Mouse (Mus musculus) CD4-positive helper T cell, adult 2 months (primary cell): Measurements from ENCODE around the gene Psmd2.
"Not testable (repeated sequence)": the region's sequence is repeated elsewhere in the genome, so short reads cannot be mapped to it uniquely, and the experiment has no call there.

ENCODE experiments used
- DNase-seq: peaks from one replicate; pipeline ENCODE4 v3.0.0-alpha.2; 2012; ENCODE audit warnings: low read depth, missing footprints, low spot score

Gene Psmd2

DNA sequence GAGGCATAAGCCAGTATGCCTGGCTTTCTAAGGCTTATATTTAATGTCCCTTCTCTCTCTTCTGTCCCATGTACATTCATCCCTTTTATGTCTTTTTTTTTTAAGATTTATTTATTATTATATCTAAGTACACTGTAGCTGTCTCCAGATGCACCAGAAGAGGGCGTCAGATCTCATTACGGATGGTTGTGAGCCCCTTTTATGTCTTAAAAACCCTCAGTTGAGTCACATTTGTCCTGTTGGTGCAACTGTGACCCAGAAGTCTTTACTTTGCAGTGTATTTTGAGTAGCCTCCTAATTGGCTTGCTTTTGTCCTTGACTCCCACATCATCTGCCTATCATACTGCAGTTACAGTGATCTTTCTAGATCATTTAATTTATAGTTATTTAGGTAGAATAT lies 1.9 kb downstream of the Psmd2 start:
- DNase-seq: no peak

DNA sequence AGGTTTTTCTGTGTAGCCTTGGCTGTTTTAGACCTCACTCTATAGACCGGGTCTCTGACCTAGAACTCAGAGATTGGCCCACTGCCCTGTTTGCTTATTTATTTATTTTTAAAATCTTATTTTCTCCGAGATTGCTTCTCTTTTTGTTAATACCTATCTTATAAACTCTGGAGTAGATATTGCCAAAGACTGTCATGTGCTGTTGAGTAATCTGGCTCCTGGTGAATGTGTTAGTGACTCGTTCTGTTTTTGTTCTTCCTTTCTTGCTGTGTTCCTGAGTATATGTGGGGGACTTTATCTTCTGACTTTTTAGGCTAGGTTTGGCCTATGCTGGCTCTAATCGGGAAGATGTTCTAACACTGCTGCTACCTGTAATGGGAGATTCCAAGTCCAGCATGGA lies 6.2 kb downstream of the Psmd2 start:
- DNase-seq: no peak

DNA sequence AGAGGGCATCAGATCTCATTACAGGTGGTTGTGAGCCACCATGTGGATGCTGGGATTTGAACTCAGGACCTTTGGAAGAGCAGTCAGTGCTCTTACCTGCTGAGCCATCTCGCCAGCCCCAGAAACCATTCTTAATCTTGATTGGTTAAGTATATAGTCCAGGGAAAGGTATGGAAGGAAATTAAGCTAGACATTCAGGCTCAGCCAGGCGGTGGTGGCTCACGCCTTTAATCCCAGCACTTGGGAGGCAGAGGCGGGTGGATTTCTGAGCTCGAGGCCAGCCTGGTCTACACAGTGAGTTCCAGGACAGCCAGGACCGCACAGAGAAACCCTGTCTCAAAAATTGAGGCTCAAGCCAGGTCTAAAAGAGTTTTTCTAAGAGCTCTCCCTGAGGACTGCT lies 16.6 kb downstream of the Psmd2 start, which contains the start of gene Eif4g1:
TSS of gene Eif4g1 (plus strand) at position 301 of the 400 bp plus-strand sequence.
- not testable (repeated sequence) for DNase-seq

DNA sequence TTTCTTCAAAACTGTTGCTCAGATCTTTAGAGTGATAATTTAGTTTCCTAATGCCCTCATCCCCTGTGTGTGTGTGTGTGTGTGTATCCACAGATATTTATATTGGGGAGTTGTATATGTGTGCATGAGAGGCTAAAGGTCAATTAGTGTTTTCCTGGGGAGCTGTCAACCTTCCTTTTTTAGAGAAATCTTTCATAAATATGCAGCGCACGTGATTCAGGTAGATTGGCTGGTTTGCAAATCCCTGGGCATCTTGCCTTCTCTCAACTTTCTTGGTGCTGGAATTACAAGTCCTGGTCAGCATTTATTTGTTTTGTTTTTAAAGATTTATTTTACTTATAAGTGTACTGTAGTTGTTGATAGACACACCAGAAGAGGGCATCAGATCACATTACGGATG lies 18.8 kb downstream of the Psmd2 start:
- DNase-seq: no peak

DNA sequence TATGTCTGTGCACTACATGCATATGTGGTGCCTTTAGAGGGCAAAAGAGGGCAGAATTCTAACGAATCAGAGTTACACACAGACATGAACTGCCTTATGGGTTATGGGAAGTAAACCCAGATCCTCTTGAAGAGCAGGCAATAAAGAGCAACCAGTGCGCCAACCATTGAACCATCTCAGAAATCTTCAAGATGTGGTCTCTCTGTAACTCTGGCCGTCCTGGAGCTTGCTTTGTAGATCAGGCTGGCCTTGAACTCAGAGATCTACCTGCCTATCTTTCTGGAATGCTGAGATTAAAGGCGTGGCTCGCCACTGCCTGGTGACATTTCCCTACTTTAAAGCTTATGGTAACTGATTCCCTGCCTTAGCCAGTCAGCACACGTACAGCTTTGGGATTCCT lies 20.4 kb downstream of the Psmd2 start:
- DNase-seq: peak; percentile 42

DNA sequence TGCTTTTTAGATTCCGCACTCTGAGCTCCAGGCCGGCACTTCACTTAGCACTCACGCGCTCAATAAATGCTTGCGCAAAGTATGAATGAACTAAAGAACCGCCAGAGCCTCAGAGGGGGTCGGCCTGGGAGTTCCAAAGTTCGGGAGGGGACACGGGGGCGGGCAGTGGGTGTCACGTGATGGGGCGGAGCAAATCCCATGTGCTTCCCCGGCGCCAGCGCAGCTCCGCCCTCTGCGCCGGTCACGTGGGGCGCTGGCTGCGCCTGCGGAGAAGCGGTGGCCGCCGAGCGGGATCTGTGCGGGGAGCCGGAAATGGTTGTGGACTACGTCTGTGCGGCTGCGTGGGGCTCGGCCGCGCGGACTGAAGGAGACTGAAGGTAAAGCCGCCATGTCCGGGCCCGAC lies 21.0 kb downstream of the Psmd2 start:
- peak; percentile 96 for DNase-seq

DNA sequence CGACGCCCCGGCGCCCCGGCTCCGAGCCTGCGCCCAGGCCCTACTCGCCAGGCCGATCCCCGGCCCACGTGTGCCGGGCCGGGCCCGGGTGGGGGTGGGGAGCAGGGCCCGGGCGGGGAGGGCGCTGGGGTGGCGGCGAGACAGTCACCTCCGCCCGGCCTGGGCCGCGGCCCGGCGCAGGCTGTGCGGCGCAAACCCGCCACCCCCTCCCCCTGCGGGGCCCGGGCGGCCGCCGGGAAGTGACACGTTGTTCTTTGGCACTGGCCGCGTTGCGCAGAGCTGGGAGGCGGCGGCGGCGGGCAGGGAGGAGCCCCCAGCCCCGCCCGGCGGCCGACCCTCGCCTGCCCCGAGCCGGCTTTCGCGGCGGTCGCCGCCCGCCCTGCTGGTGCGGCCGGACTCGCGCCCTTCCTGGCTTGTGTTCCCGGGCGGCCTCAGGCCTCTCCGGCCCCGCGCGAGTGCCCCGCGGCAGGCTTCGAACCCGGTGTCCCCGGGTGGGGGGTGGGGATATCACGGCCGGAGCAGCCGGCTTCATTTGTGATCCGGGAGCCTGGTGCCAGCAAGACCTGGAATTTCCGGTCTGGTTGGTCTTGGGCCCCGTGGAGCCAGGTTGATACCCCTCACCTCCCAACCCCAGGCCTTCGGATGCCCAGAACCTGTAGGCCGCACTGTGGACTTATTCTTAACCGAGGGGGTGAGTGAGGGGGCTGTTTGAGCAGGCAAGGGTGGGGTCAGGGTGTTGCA lies 21.7 kb downstream of the Psmd2 start:
- DNase-seq: peak; percentile 69

DNA sequence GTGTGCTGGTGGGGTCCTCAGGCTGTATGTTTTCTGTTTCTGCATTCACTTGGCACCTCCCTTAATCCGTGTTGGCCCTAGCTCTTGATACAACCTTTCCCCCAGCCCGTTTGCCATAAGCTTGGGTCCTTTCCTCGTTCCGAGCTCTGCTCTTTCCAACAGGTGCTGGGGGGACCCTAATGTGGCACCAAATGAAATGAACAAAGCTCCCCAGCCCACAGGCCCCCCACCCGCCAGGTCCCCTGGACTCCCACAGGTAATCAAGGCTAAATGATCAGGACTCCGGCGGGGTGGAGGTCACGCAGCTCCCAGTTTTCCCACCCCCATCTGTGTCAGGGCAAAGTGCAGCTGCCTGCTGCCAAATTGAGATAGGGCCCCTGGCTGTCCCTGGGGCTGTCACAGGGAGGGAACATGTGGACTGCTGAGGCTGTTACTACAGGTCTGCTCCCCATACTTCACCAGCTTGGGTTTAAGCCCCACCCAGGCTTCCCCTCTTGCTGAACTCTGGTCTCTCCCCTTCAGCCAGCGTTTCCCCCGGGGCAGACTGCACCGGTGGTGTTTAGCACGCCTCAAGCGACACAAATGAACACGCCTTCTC lies 22.4 kb downstream of the Psmd2 start:
- DNase-seq: peak; percentile 21

DNA sequence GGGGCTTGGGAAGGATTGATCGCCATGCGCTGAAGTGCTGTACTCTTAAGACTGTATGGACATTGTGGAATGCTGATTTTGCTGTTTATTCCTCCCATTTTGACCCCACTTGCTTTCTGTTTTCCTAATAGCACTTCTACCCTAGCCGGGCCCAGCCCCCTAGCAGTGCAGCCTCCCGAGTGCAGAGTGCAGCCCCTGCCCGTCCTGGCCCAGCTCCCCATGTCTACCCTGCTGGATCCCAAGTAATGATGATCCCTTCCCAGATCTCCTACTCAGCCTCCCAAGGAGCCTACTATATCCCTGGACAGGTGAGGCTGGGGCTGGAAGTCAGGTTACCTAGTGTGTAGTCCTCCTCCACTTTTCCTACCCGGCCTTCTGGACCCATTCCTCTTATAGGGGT lies 23.8 kb downstream of the Psmd2 start:
- DNase-seq: no peak

DNA sequence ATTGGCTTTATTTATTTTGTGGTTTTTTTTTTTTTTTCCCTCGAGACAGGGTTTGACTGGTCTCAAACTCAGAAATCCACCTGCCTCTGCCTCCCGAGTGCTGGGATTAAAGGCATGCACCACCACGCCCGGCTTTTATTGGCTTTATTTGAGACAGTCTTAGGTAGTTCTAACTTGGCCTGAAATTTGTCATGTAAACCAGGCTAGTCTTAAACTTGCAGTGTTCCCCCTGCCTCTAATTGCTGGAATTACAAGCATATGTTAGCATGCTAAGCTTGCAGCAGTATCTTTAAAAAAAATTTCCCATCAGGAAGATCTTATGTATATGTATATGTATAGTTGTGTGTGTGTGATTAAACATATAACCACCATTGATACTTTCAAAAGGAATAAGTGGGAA lies 25.2 kb downstream of the Psmd2 start:
- DNase-seq: peak; percentile 17

DNA sequence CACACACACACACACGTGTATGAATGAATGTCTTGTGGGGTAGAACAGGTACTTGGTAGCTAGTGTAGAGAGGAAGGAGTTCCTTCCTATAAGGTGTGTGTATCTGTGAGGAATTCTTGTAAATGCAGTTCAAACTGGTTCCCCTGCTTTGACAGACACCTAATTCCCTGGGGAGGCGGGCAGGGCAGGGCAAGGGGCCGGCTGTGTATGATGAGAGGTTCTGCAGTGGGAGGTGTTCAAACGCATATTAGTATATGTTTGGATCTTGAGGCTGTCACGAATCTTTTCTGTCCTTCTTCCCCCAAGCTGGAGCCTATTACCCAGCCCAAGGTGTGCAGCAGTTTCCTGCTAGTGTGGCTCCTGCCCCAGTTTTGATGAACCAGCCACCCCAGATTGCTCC lies 25.9 kb downstream of the Psmd2 start:
- no peak for DNase-seq

DNA sequence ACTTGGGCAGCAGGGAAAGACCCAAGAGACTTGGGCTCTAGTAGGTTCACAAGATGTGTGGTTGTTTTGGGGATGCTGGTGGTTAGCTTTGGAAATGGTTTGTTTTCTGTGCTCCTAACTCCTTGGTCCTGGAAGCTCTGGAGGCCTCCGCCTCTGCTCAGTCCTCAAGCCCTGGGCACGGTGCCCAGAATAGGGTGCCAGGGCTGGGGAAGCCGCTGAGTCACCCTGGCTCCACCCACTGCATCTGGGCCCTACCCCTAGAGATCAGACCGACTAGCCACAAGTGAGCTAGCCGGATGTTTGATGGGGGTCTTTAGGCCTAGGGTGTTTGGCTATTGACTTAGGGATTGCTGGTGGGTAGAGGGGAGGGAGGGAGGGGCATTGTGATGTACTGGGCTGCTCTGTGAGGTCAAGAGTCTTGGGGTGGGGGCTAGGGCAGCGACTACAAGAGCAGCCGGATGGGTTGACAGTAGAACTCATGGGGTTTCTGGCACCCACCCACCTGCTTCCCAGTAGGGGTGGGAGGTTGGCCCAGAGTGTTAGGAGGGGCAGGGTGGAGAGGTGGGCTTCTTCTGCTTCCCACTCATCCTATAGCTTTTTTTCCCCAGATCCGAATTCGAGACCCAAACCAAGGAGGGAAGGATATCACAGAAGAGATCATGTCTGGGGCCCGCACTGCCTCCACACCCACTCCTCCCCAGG lies 26.7 kb downstream of the Psmd2 start:
- DNase-seq: no peak

DNA sequence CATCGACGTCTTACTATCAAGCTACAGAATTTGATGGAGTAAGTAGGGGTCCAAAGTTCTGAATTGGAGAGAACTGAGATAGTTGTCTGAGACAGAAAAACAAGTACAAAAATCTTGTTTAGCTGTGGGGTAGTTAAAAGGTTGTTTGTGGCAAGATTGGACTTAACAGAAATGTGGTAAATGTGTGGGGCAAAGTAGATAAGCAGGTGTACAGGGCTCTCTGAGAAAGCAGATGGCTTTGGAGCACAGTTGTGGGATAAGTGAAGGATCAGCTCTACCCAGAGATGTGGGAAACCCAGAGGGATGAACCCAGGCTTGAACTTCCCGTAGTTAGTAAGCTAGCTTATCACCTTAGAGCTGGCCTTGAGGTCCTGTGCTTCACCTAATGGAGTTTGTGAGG lies 39.3 kb downstream of the Psmd2 start:
- no peak for DNase-seq

DNA sequence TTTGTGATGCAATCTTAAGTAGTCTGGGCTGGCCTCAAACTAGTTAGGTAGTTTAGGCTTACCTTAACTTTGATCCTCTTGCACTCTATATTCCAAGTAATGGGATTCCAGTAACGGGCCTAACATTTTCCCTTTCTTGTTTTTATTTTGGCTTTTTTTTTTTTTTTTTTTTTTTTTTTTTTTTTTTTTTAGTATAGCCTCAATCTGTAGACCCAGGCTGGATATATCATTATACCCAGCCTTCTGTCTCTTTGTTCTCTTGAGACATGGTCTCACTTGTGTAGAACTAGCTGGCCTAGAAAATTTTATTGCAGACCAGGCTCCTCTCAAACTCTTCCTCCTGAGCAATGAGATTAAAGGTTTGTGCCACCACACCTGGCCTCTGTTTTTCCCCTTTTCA lies 40.2 kb downstream of the Psmd2 start:
- no peak for DNase-seq

DNA sequence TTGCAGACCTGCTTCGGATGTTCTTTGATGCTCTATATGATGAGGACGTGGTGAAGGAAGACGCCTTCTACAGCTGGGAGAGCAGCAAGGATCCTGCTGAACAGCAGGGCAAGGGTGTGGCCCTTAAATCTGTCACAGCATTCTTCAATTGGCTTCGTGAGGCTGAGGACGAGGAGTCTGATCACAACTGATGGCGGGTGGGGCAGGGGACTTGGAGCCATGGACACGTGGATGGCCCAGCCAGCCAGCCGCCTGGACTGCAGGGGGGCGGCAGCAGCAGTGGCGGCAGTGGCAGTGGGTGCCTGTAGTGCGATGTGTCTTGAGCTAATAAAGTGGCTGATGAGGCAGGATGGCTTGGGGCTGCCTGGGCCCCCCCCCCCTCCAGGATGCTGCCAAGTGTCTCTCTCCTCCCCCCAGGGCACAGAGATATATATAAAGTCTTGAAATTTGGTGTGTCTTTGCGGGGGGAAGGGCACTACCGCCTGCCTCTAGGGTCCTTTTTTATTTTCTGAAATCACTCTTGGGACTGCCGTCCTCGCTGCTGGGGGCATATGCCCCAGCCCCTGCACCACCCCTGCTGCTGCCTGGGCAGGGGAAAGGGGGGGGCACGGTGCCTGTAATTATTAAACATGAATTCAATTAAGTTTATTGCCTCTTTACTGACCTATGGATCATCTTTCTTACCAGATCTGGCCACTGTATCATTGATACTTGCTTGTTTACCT lies 41.0 kb downstream of the Psmd2 start:
- DNase-seq: peak; percentile 17

DNA sequence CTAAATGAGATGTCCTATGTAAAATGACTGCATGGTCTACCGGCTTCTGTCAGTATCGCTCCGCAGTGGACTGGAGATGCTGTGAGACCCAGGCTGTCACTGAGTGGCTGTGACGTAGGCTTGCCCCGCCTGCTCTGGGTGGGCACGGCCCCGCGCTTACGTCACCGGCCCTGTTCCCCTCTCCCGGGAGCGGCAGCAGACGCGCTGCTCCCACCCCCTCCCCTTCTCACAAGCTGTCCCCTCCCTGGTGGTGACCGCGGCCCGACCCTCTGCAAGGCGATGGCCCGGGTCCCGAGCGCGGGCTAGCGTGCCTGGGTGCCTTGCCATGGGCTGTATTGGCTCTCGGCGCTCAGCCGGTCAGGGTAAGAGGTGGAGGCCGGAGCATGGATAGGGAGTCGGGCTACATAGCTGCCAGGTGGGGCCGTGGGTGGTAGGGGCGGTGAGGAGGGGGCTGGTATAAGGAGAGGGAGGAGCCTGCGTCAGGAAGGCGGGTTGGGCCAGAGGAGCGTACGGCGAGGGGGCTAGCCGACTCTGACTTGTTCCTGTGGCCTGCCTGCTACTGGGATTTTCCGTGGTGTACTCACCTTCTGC lies 41.8 kb downstream of the Psmd2 start, which contains the start of gene Fam131a:
TSS of gene Fam131a (plus strand) at position 131 of the 591 bp plus-strand sequence.
- peak; percentile 82 for DNase-seq

DNA sequence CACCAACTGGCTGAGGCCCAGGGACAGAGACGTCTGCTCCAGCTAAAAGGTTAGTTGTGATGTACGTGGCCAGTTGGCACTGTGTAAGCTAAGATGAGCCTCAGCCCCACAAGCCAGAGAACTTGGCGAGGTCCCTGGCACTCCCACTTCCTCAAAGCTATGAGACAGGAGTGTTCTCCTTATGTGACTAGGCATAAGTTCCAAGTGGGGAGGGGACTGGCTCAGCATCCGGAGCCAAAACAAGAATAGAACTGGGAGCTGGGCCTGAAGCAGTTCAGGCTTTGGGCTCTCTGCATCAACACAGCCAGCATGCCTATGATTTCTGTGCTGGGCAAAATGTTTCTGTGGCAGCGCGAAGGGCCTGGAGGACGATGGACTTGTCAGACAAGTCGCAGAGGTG lies 43.3 kb downstream of the Psmd2 start:
- DNase-seq: no peak

DNA sequence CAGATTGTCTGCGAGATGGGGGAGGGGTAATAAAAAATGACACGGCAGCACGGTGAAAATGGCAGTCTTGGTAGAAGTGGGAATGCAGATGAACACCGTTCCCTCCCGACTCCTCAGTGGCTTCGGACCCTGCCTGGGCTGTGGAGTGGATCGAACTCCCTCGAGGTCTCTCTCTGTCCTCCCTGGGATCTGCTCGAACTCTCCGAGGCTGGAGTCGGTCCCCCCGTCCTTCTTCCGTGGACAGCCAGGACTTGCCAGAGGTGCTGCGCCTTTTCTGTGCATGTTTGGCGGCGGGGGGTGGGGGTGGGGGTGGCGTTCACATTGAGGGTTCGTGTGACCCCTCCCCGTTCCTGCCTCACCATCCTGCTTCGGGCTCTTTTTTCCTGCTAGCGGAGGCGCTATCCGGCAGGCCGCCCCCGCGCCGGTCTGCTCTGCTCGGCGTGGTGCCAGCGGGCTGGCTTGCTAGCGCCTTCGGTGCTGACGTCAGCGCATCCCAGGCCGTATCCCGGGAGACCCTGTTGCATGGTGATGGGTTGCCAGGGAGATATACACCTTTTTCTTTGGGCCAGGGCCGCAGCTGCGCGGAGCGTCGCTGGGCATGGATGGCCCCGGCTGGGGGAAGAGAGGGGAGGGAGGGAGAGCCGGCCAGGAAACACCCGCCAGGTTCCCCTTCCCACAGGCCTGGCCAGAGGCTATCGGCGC lies 44.3 kb downstream of the Psmd2 start:
- DNase-seq: peak; percentile 65

DNA sequence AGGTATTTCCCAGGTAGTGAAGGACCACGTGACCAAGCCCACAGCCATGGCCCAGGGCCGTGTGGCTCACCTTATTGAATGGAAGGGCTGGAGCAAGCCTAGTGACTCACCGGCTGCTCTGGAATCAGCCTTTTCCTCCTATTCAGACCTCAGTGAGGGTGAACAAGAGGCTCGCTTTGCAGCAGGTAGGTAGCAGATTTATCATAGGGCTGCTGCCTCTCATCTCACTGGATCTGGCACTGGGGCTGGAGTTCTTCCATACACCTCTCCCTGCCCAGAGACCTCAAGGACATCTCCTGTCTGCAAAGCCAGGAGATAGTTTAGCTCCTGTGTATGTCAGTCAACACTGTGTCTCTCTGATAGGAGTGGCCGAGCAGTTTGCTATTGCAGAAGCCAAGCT lies 47.8 kb downstream of the Psmd2 start:
- DNase-seq: no peak

DNA sequence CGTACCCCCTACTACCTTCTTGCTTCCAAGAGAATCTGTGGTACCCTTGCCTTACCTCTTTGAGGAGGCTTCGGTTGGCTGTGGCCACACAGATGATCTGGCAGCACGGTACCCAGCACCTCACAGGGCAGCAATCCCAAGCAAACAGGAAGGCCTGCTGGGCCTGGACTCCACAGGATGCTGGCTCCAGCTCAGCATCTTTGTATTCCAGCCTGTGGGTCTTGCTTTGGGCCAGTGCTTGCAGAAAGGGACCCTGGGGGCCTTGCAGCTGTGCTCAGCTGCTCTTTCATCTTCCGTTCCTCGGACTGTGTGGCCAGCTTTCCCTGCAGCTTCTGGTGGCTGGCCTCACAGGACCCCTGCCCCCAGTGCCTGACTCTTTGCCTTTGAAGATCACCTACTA lies 48.6 kb downstream of the Psmd2 start:
- DNase-seq: no peak

DNA sequence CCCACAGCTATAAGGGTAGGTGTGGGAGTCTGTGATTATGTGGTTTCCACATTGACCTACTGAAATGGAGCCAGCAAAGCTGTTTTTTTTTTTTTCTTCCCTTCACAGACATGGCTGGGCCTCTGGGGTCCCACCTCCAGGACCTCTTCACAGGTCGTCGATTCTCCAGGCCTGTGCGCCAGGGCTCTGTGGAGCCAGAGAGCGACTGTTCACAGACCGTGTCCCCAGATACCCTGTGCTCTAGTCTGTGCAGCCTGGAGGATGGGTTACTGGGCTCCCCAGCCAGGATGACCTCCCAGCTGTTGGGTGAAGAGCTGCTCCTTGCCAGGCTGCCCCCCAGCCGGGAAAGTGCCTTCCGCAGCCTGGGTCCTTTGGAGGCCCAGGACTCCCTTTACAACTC lies 49.9 kb downstream of the Psmd2 start:
- no peak for DNase-seq
